Mouse (Mus musculus) kidney, postnatal 10 days (tissue): ENCODE results near the gene Sorbs1.

Source experiments
- DNase-seq: peaks from one replicate; pipeline ENCODE4 v3.0.0; 2021; ENCODE audit warnings: mixed read lengths

The Sorbs1 gene

GRCm38 (mm10) chr19:40343018-40343417 is 170.6 kb downstream of the Sorbs1 start:
- peak; percentile 89 for DNase-seq

GRCm38 (mm10) chr19:40341141-40341540 is 172.4 kb downstream of the Sorbs1 start:
- peak; percentile 45 for DNase-seq

- no peak for DNase-seq
Measured at GRCm38 (mm10) chr19:40336694-40337093, 176.9 kb downstream of the Sorbs1 start.

- peak; percentile 58 for DNase-seq
Measured at GRCm38 (mm10) chr19:40333905-40334304, 179.7 kb downstream of the Sorbs1 start.

- DNase-seq: no peak
Measured at GRCm38 (mm10) chr19:40333081-40333480, 180.5 kb downstream of the Sorbs1 start.

- DNase-seq: no peak
Measured at GRCm38 (mm10) chr19:40332303-40332702, 181.3 kb downstream of the Sorbs1 start.

GRCm38 (mm10) chr19:40331846-40332245 is 181.7 kb downstream of the Sorbs1 start:
- peak; percentile 41 for DNase-seq

- DNase-seq: no peak
Measured at GRCm38 (mm10) chr19:40326126-40326525, 187.5 kb downstream of the Sorbs1 start.

- no peak for DNase-seq
Measured at GRCm38 (mm10) chr19:40325381-40325780, 188.2 kb downstream of the Sorbs1 start.

GRCm38 (mm10) chr19:40322226-40322625 is 191.4 kb downstream of the Sorbs1 start:
- no peak for DNase-seq

GRCm38 (mm10) chr19:40319199-40319598 is 194.4 kb downstream of the Sorbs1 start:
- no peak for DNase-seq

- DNase-seq: no peak
Measured at GRCm38 (mm10) chr19:40318511-40318910, 195.1 kb downstream of the Sorbs1 start.

GRCm38 (mm10) chr19:40317001-40317400 is 196.6 kb downstream of the Sorbs1 start:
- no peak for DNase-seq

GRCm38 (mm10) chr19:40314252-40314651 is 199.3 kb downstream of the Sorbs1 start:
- peak; percentile 50 for DNase-seq

GRCm38 (mm10) chr19:40311631-40312030 is 201.9 kb downstream of the Sorbs1 start:
- DNase-seq: no peak

GRCm38 (mm10) chr19:40310410-40311130 is 203.0 kb downstream of the Sorbs1 start:
- DNase-seq: no peak

GRCm38 (mm10) chr19:40309911-40310310 is 203.7 kb downstream of the Sorbs1 start:
- no peak for DNase-seq

- no peak for DNase-seq
Measured at GRCm38 (mm10) chr19:40307550-40307949, 206.0 kb downstream of the Sorbs1 start.

GRCm38 (mm10) chr19:40306631-40307030 is 206.9 kb downstream of the Sorbs1 start:
- DNase-seq: no peak

- DNase-seq: no peak
Measured at GRCm38 (mm10) chr19:40305456-40305855, 208.1 kb downstream of the Sorbs1 start.

- no peak for DNase-seq
Measured at GRCm38 (mm10) chr19:40302916-40303315, 210.7 kb downstream of the Sorbs1 start.

- DNase-seq: no peak
Measured at GRCm38 (mm10) chr19:40302477-40302876, 211.1 kb downstream of the Sorbs1 start.

- DNase-seq: no peak
Measured at GRCm38 (mm10) chr19:40299983-40300759, 213.4 kb downstream of the Sorbs1 start.

GRCm38 (mm10) chr19:40299182-40299581 is 214.4 kb downstream of the Sorbs1 start:
- no peak for DNase-seq
